8 mouse cellular contexts compared by ENCODE assay signal in the genomic region with DNA sequence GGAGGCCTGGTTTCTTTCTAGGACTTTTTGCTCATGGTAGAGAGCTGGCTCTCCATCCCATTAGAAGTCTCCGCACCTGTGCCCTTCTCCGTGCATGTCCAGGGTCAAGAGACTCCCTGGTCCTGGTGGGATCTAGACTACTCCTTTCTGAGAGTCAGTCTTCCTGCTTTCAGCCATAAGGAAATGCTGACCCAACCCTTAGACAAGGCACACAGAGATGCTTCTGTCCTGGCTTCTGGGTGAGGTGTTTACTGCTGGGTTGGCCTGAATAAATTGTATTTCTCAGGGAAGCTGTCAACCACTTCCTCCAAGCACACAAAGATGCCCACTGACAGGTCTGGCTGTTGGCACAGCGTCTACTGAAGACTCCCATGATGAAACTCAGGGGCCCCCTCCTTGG. TPM values are rescaled to one million over a fixed set of nuclear protein-coding genes. Genes with fewer than 3 reads are reported as not detected.
DNase-seq lines count a peak whose midpoint lies in the region; ATAC-seq and TF ChIP-seq lines count a peak whose summit lies in the region.

TSS of gene St6galnac6 (plus strand) at position 301 of the 400 bp plus-strand sequence.

- no peak for DNase-seq in heart, adult 8-10 months (ENCODE audit: low spot score)
- DNase-seq in hindbrain, postnatal 0 days (ENCODE audit: low spot score), result no peak
- DNase-seq in retina, postnatal 1 day, result no peak
- DNase-seq in kidney, adult 11 months, result no peak

- H3K36me3 ChIP-seq in heart, embryonic 11.5 days (ENCODE audit: control insufficient read depth, insufficient read depth, low read length), result peaks cover 15% of the 10 kb centered on the region
- H3K36me3 ChIP-seq in ES-Bruce4 (ENCODE audit: control insufficient read depth, insufficient read depth, low read length, poor library complexity, severe bottlenecking), result no peaks in the 10 kb centered on the region
- H3K36me3 ChIP-seq in hindbrain, postnatal 0 days (ENCODE audit: insufficient read depth, low read length), result peaks cover 8% of the 10 kb centered on the region
- peaks cover 4% of the 10 kb centered on the region for H3K36me3 ChIP-seq in midbrain, embryonic 16.5 days (ENCODE audit: control insufficient read depth, insufficient read depth, low read length)

- H3K4me2 ChIP-seq in heart, embryonic 11.5 days, result no peak within 1 kb of the TSS
- H3K4me2 ChIP-seq in hindbrain, postnatal 0 days (ENCODE audit: low read depth, low read length), result no peak within 1 kb of the TSS
- H3K4me2 ChIP-seq in midbrain, embryonic 16.5 days (ENCODE audit: low read length), result no peak within 1 kb of the TSS

- TF ChIP-seq POLR2A in ES-Bruce4 (IDR thresholded peaks at IDR 0.05; ENCODE audit: insufficient read depth, low read length), result no peak
- TF ChIP-seq POLR2A in embryonic fibroblast, embryonic 13.5 days (IDR thresholded peaks at IDR 0.05; ENCODE audit: low read depth, low read length), result no peak

- no peak within 1 kb of the TSS for H3K27ac ChIP-seq in heart, embryonic 11.5 days (ENCODE audit: low read depth, low read length)
- no peak within 1 kb of the TSS for H3K27ac ChIP-seq in ES-Bruce4 (ENCODE audit: insufficient read depth, low read length)
- no peak within 1 kb of the TSS for H3K27ac ChIP-seq in embryonic fibroblast, embryonic 13.5 days (ENCODE audit: insufficient read depth, low read length)
- no peak within 1 kb of the TSS for H3K27ac ChIP-seq in hindbrain, postnatal 0 days
- no peak within 1 kb of the TSS for H3K27ac ChIP-seq in midbrain, embryonic 16.5 days (ENCODE audit: low read length)

- no peak for TF ChIP-seq EP300 in ES-Bruce4 (IDR thresholded peaks at IDR 0.05; ENCODE audit: insufficient read depth, low read depth, low read length)

- no peak within 1 kb of the TSS for H3K9ac ChIP-seq in heart, embryonic 11.5 days (ENCODE audit: low read depth, low read length)
- no peak within 1 kb of the TSS for H3K9ac ChIP-seq in ES-Bruce4 (ENCODE audit: low read depth, poor library complexity, severe bottlenecking)
- no peak within 1 kb of the TSS for H3K9ac ChIP-seq in hindbrain, postnatal 0 days (replicated peaks; ENCODE audit: low read length)
- no peak within 1 kb of the TSS for H3K9ac ChIP-seq in midbrain, embryonic 16.5 days (ENCODE audit: low read depth, low read length)

- TF ChIP-seq CTCF in ES-Bruce4 (IDR thresholded peaks at IDR 0.05; ENCODE audit: low read depth, low read length), result no peak
- TF ChIP-seq CTCF in embryonic fibroblast, embryonic 13.5 days (IDR thresholded peaks at IDR 0.05; ENCODE audit: borderline replicate concordance, insufficient read depth, low read length), result no peak
- no peak for TF ChIP-seq CTCF in hindbrain, postnatal 0 days (IDR thresholded peaks at IDR 0.05; ENCODE audit: low read depth)

- 82% methylated on average over 3 of the region's 3 CpGs for WGBS in heart, embryonic 11.5 days (ENCODE audit: insufficient replicate concordance)
- 91% methylated on average over 3 of the region's 3 CpGs for WGBS in hindbrain, postnatal 0 days
- 88% methylated on average over 3 of the region's 3 CpGs for WGBS in midbrain, embryonic 16.5 days

- H3K4me1 ChIP-seq in heart, embryonic 11.5 days (ENCODE audit: control insufficient read depth, insufficient read depth, low read length), result peaks cover 8% of the 10 kb centered on the region; the same call in 1 of the 2 replicates
- peaks cover 2% of the 10 kb centered on the region for H3K4me1 ChIP-seq in ES-Bruce4 (ENCODE audit: control insufficient read depth, insufficient read depth, low read length)
- H3K4me1 ChIP-seq in embryonic fibroblast, embryonic 13.5 days (ENCODE audit: control insufficient read depth, insufficient read depth, low read length), result no peaks in the 10 kb centered on the region; the same call in 1 of the 2 replicates
- peaks cover 6% of the 10 kb centered on the region; the same call in 1 of the 2 replicates for H3K4me1 ChIP-seq in hindbrain, postnatal 0 days (ENCODE audit: insufficient read depth, low read length)
- no peaks in the 10 kb centered on the region for H3K4me1 ChIP-seq in midbrain, embryonic 16.5 days (ENCODE audit: control insufficient read depth, insufficient read depth, low read length)

- ATAC-seq in heart, embryonic 11.5 days (replicated peaks; ENCODE audit: insufficient number of reproducible peaks, low FRiP score, low TSS enrichment), result no peak
- no peak for ATAC-seq in hindbrain, postnatal 0 days
- no peak for ATAC-seq in midbrain, embryonic 16.5 days

- H3K4me3 ChIP-seq in heart, embryonic 11.5 days (ENCODE audit: low read depth, low read length), result no peak within 1 kb of the TSS
- H3K4me3 ChIP-seq in ES-Bruce4 (ENCODE audit: low read depth, low read length), result no peak within 1 kb of the TSS
- H3K4me3 ChIP-seq in embryonic fibroblast, embryonic 13.5 days (ENCODE audit: insufficient read depth, low read length), result no peak within 1 kb of the TSS
- H3K4me3 ChIP-seq in hindbrain, postnatal 0 days (ENCODE audit: low read length), result no peak within 1 kb of the TSS
- H3K4me3 ChIP-seq in midbrain, embryonic 16.5 days (ENCODE audit: low read depth, low read length), result no peak within 1 kb of the TSS

- no peaks in the 10 kb centered on the region for H3K9me3 ChIP-seq in heart, embryonic 11.5 days (replicated peaks; ENCODE audit: control insufficient read depth, low read length)
- H3K9me3 ChIP-seq in ES-Bruce4 (replicated peaks; ENCODE audit: control insufficient read depth, insufficient read depth, low read length, poor library complexity, severe bottlenecking), result no peaks in the 10 kb centered on the region
- no peaks in the 10 kb centered on the region for H3K9me3 ChIP-seq in hindbrain, postnatal 0 days (ENCODE audit: low read length)
- no peaks in the 10 kb centered on the region for H3K9me3 ChIP-seq in midbrain, embryonic 16.5 days (replicated peaks; ENCODE audit: control insufficient read depth, low read length, poor library complexity, severe bottlenecking)

- no peaks in the 10 kb centered on the region for H3K27me3 ChIP-seq in heart, embryonic 11.5 days (ENCODE audit: control insufficient read depth, insufficient read depth, low read length)
- no peaks in the 10 kb centered on the region for H3K27me3 ChIP-seq in ES-Bruce4 (ENCODE audit: control insufficient read depth, insufficient read depth, low read length, poor library complexity, severe bottlenecking)
- no peaks in the 10 kb centered on the region for H3K27me3 ChIP-seq in hindbrain, postnatal 0 days (ENCODE audit: insufficient read depth, low read length)
- H3K27me3 ChIP-seq in midbrain, embryonic 16.5 days (ENCODE audit: control insufficient read depth, insufficient read depth, low read depth, low read length), result no peaks in the 10 kb centered on the region

RNA-seq across cellular contexts. Expression of gene St6galnac6, which starts in this region (rescaled TPM):
- 100 to 1,000 TPM; 102 to 131 (median 114) TPM for total RNA-seq in heart, adult 8-10 months (2022)
- polyA plus RNA-seq in heart, embryonic 11.5 days (2014; fragmentation: Nextera tagmentation; extraction: Ambion mirVana), result 8.3 and 9.3 TPM in 2 replicates
- polyA plus RNA-seq in ES-Bruce4 (2011; ENCODE audit: insufficient read depth, insufficient read length, low read depth, missing spikeins), result 22.5 and 24.2 TPM in 2 replicates
- polyA plus RNA-seq in embryonic fibroblast, embryonic 13.5 days (2011; ENCODE audit: insufficient read length, low read depth, missing spikeins), result 33.3 and 39.3 TPM in 2 replicates
- total RNA-seq in hindbrain, postnatal 0 days (2014; rRNA removed), result 87.0 and 114 TPM in 2 replicates
- polyA plus RNA-seq in hindbrain, postnatal 0 days (2015; fragmentation: Nextera tagmentation; extraction: Ambion mirVana), result 39.5 and 40.9 TPM in 2 replicates
- polyA plus RNA-seq in midbrain, embryonic 16.5 days (2015; fragmentation: Nextera tagmentation; extraction: Ambion mirVana), result 26.5 and 36.4 TPM in 2 replicates
